Mouse (Mus musculus) adrenal gland, postnatal 0 days (tissue): ENCODE measurements around the gene Gsto2. TPM values are rescaled to one million over a fixed set of nuclear protein-coding genes. Genes with fewer than 3 reads are reported as not detected.

Experiments used
- microRNA-seq: library from miRNA; unstranded; fragments of <30 nt; microRNA quantifications from one replicate; pipeline ENCODE4, GENCODE M21; 2016; ENCODE audit warnings: borderline replicate concordance; ENCODE audit not compliant: insufficient number of aligned reads
- polyA plus RNA-seq: library from polyadenylated mRNA; unstranded; fragments of >200 nt; fragmentation: Nextera tagmentation; extraction: Ambion mirVana; gene quantifications from 2 replicates; pipeline ENCODE4 v1.2.1, GENCODE M21; 2015

Gene Gsto2
- polyA plus RNA-seq: 1.8 TPM in 2 replicates

GRCm38 (mm10) chr19:47865353-47865947 is at the start of gene Gsto2:
TSS of gene Gsto2 (plus strand) at chr19:47865534.

GRCm38 (mm10) chr19:47854796-47855783 is 10.2 kb upstream of the Gsto2 start, which contains the start of gene Gsto1:
TSS of gene Gsto1 (plus strand) at chr19:47854970.

GRCm38 (mm10) chr19:47919126-47919965 is 54.0 kb downstream of the Gsto2 start, which contains the start of the genes Cfap43 and Itprip:
TSS of gene Cfap43 (minus strand) at chr19:47919287.
TSS of gene Itprip (minus strand) at chr19:47919299.

Small RNAs within 50 kb of the gene (microRNA-seq; reads per million reads assigned to microRNA genes)
- gene Gm22240: not detected

Other genes starting within 250 kb of the Gsto2 start
- gene Col17a1, start 173.4 kb upstream of the Gsto2 start, polyA plus RNA-seq: 0.88 and 0.93 TPM in 2 replicates
- gene Sfr1, start 133.9 kb upstream of the Gsto2 start, polyA plus RNA-seq: 196 and 214 TPM in 2 replicates
- gene Gsto1, start 10.6 kb upstream of the Gsto2 start, polyA plus RNA-seq: 132 and 193 TPM in 2 replicates
- gene Cfap43, start 53.8 kb downstream of the Gsto2 start, polyA plus RNA-seq: 0.08 and 0.09 TPM in 2 replicates
- 8.6 and 9.2 TPM in 2 replicates for gene Itprip, start 53.8 kb downstream of the Gsto2 start, polyA plus RNA-seq
- gene Cfap58, start 72.1 kb downstream of the Gsto2 start, polyA plus RNA-seq: not detected in 2 replicates